Mouse (Mus musculus) ovary, postnatal 36 days (tissue): ENCODE data around the gene Crygb.

Experiments used
- DNase-seq: peaks from one replicate; pipeline ENCODE4 v3.0.0; 2022; ENCODE audit warnings: low spot score, mixed read lengths

Crygb gene

DNA sequence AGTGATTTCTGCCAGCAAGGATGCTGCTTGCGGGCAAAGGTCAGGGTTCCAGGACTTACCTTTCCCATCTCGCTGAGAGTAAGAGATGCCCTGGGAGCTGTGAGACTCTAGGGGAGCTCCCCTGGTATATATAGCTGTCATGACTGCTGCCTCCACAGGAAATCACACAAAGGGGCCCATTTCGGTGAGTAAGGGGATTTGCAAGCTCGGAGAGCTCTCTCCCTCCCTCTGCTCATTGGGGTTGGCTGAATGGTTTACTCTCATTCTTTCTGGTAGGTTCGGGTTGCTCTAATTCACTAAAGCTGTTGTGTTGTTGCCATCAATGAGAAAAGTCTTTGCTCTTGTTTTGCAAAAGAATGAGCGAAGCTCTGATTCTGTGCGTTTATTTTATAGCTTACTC is at the start of gene Crygb:
Crygb (minus strand) TSS at position 101 of the 400 bp plus-strand sequence.
- DNase-seq, result no peak

DNA sequence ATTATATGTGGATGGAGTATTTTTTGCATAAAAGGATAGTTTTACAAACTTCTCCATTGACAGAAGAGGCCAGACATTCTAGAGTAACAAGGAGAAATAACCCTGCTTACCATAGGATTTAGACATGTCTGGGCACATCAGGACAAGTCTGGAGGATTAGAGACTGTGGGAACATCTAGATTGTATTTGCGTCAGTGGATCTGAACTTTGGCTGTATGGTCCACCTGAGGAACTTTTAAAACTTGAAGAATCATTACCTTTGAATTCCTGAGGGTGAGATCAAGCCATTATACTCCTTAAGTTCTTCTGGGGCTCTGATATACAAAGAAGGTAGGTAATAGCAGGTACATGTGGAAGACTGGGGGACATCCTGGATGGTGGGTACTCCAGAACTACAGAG is 49.6 kb upstream of the Crygb start:
- no peak for DNase-seq

DNA sequence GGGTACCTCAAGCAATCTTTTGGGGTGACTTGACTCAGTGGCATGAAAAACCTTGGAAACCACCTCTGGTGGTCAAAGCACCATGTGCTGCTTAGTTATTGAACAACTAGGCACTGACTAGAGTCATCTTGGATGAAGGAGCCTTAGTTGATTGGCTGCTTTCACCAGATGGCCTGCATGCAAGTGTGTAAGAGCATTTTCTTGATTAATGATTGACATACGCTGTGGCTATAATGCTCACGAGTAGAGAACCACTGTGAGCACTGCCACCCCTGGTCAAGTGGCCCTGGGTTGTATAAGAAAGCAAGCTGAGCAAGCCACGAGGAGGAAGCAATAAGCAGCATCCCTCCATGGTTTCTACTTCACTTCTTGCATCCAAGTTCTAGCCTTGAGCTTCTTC is 48.1 kb upstream of the Crygb start:
- no peak for DNase-seq

DNA sequence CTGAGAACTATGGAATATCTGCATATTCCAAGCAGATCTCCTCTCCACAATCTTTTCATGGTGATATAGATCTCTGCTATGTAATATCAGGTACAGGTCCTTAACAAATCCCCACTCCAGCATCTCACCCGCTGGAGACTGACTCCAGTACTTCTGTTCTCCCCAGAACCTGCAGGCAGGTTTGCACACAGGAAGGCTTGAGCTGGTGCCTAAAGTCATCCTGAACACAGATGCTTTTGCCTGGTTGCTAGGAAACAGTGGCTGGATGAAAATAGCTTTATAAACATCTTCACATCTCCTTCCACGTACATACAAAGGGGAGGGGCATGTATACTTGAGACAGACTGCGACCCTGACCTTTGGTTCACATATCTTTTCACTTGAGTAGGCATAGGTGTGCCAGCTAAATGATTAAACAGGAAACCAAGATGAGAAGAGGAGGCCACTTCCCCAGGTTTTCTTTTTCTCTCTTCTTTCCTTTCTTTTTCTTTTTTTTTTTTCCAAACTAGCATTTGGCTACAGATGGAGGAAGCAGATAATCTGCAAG is 47.6 kb upstream of the Crygb start:
- no peak for DNase-seq

DNA sequence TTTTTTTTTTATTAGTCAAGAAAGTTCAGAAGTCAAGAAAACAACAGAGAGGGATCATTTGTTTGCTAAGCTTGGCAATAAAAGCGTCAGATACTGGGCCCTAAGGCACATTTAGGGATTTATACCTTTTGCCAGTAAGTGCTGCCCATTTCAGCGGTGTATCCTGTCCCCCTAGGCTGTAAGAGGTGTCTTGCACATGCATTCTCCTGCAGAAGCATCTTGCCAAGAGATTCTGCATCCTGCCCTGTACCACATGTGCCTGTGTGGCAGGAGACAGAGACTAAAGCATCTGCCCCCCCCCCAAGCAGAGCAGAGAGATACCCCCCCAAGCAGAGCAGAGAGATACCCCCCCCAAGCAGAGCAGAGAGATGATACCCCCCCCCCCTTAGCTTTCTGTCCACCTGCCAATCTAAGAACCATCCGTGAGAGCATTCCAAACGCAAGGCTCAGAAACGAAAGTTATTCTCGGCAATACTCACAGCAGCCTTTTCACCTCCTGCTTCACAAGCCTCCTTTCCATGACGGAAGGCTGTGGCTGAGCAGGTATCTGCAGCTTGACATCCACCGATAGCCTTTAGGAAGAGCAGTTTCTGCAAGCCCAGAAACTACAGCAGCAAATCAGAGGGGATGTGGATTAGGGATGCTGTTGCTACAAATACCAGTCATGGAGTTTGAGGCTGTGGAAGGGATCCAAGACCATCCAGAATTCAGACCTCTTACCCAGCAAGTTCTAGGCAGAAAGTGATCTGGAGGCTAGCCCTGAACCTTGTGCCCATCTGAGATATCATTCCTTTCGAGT is 40.7 kb upstream of the Crygb start, which contains the start of gene D630023F18Rik:
D630023F18Rik (minus strand) TSS at position 641 of the 799 bp plus-strand sequence.
- DNase-seq, result no peak

DNA sequence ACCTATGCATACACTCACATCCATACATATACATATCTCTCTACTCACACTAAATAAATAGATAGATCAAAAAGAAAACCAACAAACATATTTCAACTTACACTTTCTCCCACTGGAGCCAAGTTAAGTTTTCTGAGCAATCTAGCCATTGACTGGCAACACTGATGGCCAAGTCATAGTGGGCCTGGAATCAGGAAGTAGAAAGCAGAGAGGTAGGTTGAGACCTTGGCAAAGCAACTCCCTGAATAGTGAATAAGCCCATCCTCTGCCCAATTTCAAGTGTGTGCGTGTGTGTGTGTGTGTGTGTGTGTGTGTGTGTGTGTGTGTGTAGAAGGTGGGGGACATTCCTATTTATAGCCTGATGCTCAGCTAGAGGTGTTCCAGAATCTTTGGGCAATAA is 37.4 kb upstream of the Crygb start, which contains the start of gene Gm28845:
Gm28845 (minus strand) TSS at position 121 of the 400 bp plus-strand sequence.
- DNase-seq, result no peak

- no peak for DNase-seq
Measured at GRCm38 (mm10) chr1:65118150-65118913, 36.2 kb upstream of the Crygb start.

GRCm38 (mm10) chr1:65113536-65114172 is 31.6 kb upstream of the Crygb start:
- no peak for DNase-seq

DNA sequence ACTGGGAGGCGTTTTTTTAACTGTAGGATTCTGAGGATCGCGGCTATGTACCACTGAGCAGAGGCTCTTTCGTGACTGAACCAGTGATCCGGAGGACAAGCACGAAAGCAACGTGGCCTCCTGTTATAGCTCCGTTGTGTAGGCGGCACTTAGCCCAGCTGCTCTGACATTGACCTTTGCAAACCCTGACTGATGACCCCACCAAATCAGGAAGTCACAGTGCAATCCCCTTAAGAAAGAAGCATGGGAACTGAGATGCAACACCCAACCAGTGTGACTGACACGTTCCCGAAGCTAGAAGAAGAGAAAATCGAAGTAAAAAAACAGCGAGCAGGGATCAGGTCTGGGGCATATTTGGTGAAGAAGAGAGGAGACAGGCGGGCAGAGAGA is 30.7 kb upstream of the Crygb start:
- DNase-seq, result no peak

GRCm38 (mm10) chr1:65112031-65112806 is 30.1 kb upstream of the Crygb start:
- peak; percentile 47 for DNase-seq

- no peak for DNase-seq
Measured at GRCm38 (mm10) chr1:65109756-65110435, 27.8 kb upstream of the Crygb start.

GRCm38 (mm10) chr1:65109196-65109595 is 27.1 kb upstream of the Crygb start:
- no peak for DNase-seq

DNA sequence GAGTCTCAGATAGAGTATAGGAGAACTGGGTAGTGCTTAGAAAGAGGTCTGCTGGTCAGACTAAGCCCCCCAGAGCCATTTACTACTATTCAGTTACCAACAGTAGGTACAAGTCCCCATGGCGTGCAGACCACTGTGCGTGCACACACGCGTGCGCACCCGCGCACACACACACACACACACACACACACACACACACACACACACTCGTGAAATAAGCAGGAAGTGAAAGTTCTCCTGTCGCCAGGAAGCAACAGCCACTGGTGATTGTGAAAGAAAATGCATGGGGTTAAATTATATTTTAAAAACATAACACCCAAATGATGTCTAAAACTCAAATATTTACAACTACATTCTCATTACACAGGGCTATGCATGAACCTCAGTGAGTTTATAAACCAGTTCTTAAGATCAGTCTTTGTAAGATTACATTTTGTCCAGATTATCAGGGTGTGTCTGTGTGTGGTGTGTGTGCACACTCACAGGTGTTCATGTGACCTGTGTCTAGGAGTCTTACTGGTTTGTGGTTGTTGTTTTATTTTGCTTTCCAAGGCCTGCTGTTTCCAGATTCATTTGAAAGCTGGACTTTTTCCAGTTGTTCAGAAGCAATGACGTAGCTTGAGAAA is 25.7 kb upstream of the Crygb start:
- DNase-seq, result no peak

DNA sequence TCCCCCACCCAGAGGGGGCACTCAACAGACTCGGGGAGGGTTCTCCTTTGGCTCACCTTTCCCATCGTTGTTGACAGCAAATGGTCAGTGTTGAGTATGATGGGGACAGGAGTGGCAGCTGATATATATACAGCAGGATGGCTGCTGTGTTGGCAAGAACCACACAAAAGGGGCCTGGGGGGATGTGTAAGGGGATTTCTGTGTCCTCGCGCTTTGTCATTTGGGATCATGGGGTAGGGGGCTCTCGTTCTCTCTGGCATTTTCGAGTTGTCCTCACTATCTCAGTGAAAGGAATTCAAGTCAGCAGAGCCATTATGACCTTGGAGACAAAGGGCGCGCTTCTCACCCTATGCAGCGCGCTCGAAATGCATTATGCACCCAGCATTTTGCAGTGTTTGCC is 21.2 kb upstream of the Crygb start, which contains the start of gene Cryga:
Cryga (minus strand) TSS at position 101 of the 400 bp plus-strand sequence.
- DNase-seq, result no peak

- no peak for DNase-seq
Measured at GRCm38 (mm10) chr1:65096953-65097352, 14.9 kb upstream of the Crygb start.

GRCm38 (mm10) chr1:65091566-65091965 is 9.5 kb upstream of the Crygb start:
- DNase-seq, result no peak

DNA sequence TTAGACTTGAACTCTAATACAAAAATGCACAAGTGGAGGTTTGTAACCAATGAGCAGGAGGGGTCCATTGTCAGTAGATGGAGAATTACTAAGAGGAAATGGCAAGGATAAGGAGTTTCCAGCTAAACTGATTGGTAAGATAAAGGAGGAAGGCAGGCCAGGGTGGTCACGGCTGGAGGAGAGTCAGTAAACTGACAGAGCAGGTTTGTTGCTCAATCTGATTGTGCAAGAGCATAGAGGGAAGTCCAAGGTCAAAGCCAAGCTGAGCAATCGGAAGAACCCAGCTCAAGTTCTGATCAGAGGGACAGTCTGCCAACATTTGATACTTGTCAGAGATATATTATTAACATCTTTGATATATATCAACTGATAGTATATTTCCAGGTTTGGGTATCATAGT is 8.3 kb upstream of the Crygb start:
- no peak for DNase-seq

DNA sequence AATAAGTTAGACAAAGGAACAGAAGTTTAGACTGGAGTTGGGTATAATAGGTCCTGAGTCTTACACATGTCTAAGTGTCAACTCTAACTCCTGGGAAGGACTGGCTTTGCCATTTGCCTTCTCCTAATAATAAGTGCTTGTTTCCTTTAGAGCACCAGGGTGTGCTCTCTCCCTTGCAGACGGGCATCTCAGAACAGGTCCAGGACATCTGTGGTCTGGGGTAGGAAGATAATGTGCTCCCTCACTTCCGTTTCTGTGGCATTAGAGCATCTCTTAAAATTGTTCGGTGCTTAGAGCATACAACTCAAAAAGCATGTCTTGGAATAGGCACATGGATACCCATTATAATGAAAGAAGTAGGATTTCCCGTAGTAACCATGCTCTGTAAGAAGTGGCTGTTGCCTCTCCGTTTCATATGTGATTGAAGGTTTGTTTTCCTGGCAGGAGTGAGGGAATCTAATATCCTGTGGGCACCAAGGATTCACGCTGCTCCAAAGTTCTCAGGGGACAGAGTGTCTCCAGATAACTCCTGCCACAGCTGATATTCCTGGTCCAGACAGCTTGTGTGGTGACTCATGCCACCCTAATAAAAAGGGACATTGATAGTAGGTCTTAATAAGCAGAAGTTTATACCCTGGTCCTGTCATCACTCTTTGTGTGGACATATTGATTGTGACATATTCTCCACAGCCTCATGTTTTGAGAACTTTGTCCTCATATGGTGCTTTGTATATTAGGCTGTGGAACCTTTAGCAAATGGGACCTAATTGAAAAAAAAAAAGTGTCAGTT is 6.7 kb upstream of the Crygb start:
- no peak for DNase-seq

DNA sequence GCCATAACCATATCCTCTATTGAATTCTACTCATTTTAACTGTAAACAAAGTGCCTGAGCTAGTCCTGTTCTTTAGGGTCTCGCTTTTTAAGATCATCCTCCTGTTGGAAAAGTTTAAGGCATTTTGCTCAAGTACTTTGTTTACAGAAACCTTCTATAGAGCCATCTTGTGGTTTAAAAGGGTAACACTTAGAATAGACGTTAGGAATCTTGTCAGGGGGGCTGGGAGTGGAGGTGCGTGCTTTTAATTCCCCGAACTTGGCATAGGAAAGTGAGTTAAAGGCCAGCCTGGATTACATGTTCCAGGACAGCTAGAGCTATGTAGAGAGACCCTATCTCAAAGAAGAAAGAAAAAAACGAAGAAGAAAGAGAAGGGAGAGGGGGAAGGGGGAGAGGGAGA is 6.5 kb downstream of the Crygb start:
- no peak for DNase-seq

GRCm38 (mm10) chr1:65073589-65073988 is 8.5 kb downstream of the Crygb start, which contains the start of gene Crygc:
Gene Crygc, minus strand, starts transcription at chr1:65073689.
- DNase-seq, result no peak
